Mouse (Mus musculus): ENCODE results near the gene Il34. TPM values are rescaled to one million over a fixed set of nuclear protein-coding genes. Genes with fewer than 3 reads are reported as not detected.

Gene Il34
- total RNA-seq, 2 experiments from 2014 or later, result 65.2 to 75.8 TPM

- DNase-seq (ENCODE audit: low spot score in 2 of 2), result no peak
Measured at GRCm38 (mm10) chr8:110741816-110742451, 63.8 kb downstream of the Il34 start.

- DNase-seq (ENCODE audit: low spot score in 2 of 2), result no peak
Measured at GRCm38 (mm10) chr8:110740629-110741175, 65.0 kb downstream of the Il34 start.

- DNase-seq (ENCODE audit: low spot score in 2 of 2), result no peak
Measured at GRCm38 (mm10) chr8:110738591-110739195, 67.0 kb downstream of the Il34 start.

GRCm38 (mm10) chr8:110733036-110733435 lies 72.7 kb downstream of the Il34 start:
- DNase-seq (ENCODE audit: low spot score in 2 of 2), result no peak

GRCm38 (mm10) chr8:110731346-110731859 lies 74.3 kb downstream of the Il34 start:
- no peak for DNase-seq (ENCODE audit: low spot score in 2 of 2)

GRCm38 (mm10) chr8:110726893-110727292 lies 78.8 kb downstream of the Il34 start:
- DNase-seq (ENCODE audit: low spot score in 2 of 2), result peak; percentile 66 to 78

GRCm38 (mm10) chr8:110725084-110725838 lies 80.5 kb downstream of the Il34 start:
- peak in 1 of 2 experiments; percentile 74 for DNase-seq (ENCODE audit: low spot score in 2 of 2)

GRCm38 (mm10) chr8:110724493-110724892 lies 81.2 kb downstream of the Il34 start:
- no peak for DNase-seq (ENCODE audit: low spot score in 2 of 2)

GRCm38 (mm10) chr8:110722414-110723011 lies 83.2 kb downstream of the Il34 start:
- no peak for DNase-seq (ENCODE audit: low spot score in 2 of 2)

GRCm38 (mm10) chr8:110721606-110722413 lies 83.9 kb downstream of the Il34 start:
- no peak for DNase-seq (ENCODE audit: low spot score in 2 of 2)

- peak in 1 of 2 experiments; percentile 86 for DNase-seq (ENCODE audit: low spot score in 2 of 2)
Measured at GRCm38 (mm10) chr8:110720685-110721598, 84.8 kb downstream of the Il34 start, which contains the start of gene Mtss1l. Gene Mtss1l, plus strand, starts transcription at chr8:110721476.

GRCm38 (mm10) chr8:110719898-110720653 lies 85.6 kb downstream of the Il34 start:
- DNase-seq (ENCODE audit: low spot score in 2 of 2), result no peak

- DNase-seq (ENCODE audit: low spot score in 2 of 2), result peak; percentile 68 to 83
Measured at GRCm38 (mm10) chr8:110718969-110719670, 86.6 kb downstream of the Il34 start.

GRCm38 (mm10) chr8:110718209-110718968 lies 87.3 kb downstream of the Il34 start:
- no peak for DNase-seq (ENCODE audit: low spot score in 2 of 2)

- no peak for DNase-seq (ENCODE audit: low spot score in 2 of 2)
Measured at GRCm38 (mm10) chr8:110717131-110717530, 88.6 kb downstream of the Il34 start.

- DNase-seq (ENCODE audit: low spot score in 2 of 2), result peak in 1 of 2 experiments; percentile 87
Measured at GRCm38 (mm10) chr8:110716075-110716474, 89.6 kb downstream of the Il34 start.
